Mouse (Mus musculus) testis, adult 2 months (tissue): ENCODE results near the gene Cdk15. TPM values are rescaled to one million over a fixed set of nuclear protein-coding genes. Genes with fewer than 3 reads are reported as not detected.

ENCODE experiments used
- H3K27ac ChIP-seq: fragments of 200-500 bp; 2 replicates; pipeline ENCODE4 v1.5.1; 2012; ENCODE audit warnings: low read depth, low read length; ENCODE audit not compliant: control insufficient read depth, insufficient read depth
- H3K27me3 ChIP-seq: fragments of 200-500 bp; 2 replicates; pipeline ENCODE4 v1.6.1; 2012; ENCODE audit warnings: mild to moderate bottlenecking, low read length, moderate library complexity; ENCODE audit not compliant: control insufficient read depth, insufficient read depth
- H3K36me3 ChIP-seq: fragments of 200-500 bp; 2 replicates; pipeline ENCODE4 v1.6.1; 2012; ENCODE audit warnings: mild to moderate bottlenecking, low read length; ENCODE audit not compliant: control insufficient read depth, insufficient read depth
- H3K4me1 ChIP-seq: fragments of 200-500 bp; 2 replicates; pipeline ENCODE4 v1.6.1; 2012; ENCODE audit warnings: low read length; ENCODE audit not compliant: control insufficient read depth, insufficient read depth
- H3K4me3 ChIP-seq: fragments of 200-500 bp; 2 replicates; pipeline ENCODE4 v1.5.1; 2012; ENCODE audit warnings: low read depth, mild to moderate bottlenecking, low read length, moderate library complexity, mixed read lengths; ENCODE audit not compliant: control insufficient read depth
- CTCF ChIP-seq: fragments of 200-500 bp; IDR thresholded peaks from 2 replicates; pipeline ENCODE4 v1.5.1; 2012; ENCODE audit warnings: low read depth, mild to moderate bottlenecking, inconsistent platforms, low read length, moderate library complexity; ENCODE audit not compliant: control insufficient read depth, insufficient read depth, insufficient replicate concordance
- POLR2A ChIP-seq: fragments of 200-500 bp; IDR thresholded peaks from 2 replicates; pipeline ENCODE4 v1.6.1; 2012; ENCODE audit warnings: low read depth, mild to moderate bottlenecking, inconsistent platforms, low read length, moderate library complexity; ENCODE audit not compliant: control insufficient read depth
- polyA plus RNA-seq: library from polyadenylated mRNA; depleted of rRNA; stranded (reverse); fragments of >200 nt; gene quantifications from 2 replicates; pipeline ENCODE4 v1.2.3, GENCODE M21; 2012; rRNA removed

Gene Cdk15
- polyA plus RNA-seq = 1.3 and 1.6 TPM in 2 replicates

DNA sequence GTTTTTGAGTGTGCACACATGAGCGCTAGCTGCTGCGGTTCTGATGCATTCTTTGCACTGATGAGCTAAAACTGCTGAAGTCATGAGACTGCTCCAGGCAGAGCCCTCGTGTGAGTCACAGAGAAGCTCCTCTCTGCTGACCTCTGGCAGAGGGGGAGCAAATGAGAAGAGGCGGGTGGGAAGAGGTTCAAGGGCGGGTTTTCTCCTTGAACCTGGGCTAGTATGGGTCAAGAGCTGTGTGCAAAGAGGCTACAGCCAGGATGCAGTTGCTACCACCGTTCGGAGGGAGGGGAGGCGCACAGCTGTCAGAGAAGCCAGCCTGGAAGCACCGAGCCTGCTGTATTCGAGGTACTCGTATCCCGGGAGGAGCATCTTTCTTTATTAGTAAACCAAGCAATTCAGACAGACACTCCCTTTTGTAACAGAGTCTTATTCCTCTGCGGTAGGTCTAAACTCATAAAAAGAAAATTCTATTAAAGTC is at the start of gene Cdk15:
Cdk15 (plus strand) TSS at position 156 of the 481 bp plus-strand sequence.
- no peaks in the 10 kb centered on the region for H3K27me3 ChIP-seq
- no peak for TF ChIP-seq POLR2A
- no peak for TF ChIP-seq CTCF
- H3K4me3 ChIP-seq = no peak within 1 kb of the TSS
- H3K27ac ChIP-seq = no peak within 1 kb of the TSS
- H3K4me1 ChIP-seq = peaks cover 5% of the 10 kb centered on the region
- H3K36me3 ChIP-seq = no peaks in the 10 kb centered on the region

DNA sequence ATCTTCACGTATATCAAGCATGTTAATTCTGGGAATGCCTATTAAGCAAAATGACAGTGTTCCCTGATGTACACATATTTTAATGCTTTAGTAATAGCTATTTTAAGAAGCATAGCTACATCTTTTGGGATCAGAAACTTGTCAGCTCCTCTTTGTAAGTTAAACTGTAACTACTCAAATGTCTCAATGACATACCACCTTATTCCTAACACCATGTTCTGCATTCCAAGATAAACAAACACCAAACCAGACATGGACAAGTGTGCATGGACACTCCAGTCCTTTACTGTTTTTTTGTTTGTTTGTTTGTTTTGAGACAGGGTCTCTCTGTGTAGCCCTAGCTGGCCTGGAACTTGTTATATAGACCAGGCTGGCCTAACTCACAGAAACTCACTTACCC is 48.4 kb upstream of the Cdk15 start:
- H3K36me3 ChIP-seq = peaks cover 3% of the 10 kb centered on the region
- no peaks in the 10 kb centered on the region for H3K4me1 ChIP-seq
- no peak overlapping the region for H3K4me3 ChIP-seq
- no peaks in the 10 kb centered on the region for H3K27me3 ChIP-seq
- no peak for TF ChIP-seq CTCF
- TF ChIP-seq POLR2A = no peak
- H3K27ac ChIP-seq = no peak overlapping the region

GRCm38 (mm10) chr1:59211651-59212050 is 45.1 kb upstream of the Cdk15 start:
- TF ChIP-seq POLR2A (no peak), CTCF (no peak)
- Histone ChIP-seq H3K27me3 (no peaks in the 10 kb centered on the region), H3K36me3 (peaks cover 6% of the 10 kb centered on the region), H3K4me1 (no peaks in the 10 kb centered on the region), H3K27ac (no peak overlapping the region), H3K4me3 (no peak overlapping the region)

GRCm38 (mm10) chr1:59212076-59212779 is 44.5 kb upstream of the Cdk15 start:
- Histone ChIP-seq H3K27ac (no peak overlapping the region), H3K36me3 (peaks cover 6% of the 10 kb centered on the region), H3K4me3 (no peak overlapping the region), H3K4me1 (no peaks in the 10 kb centered on the region), H3K27me3 (no peaks in the 10 kb centered on the region)
- TF ChIP-seq POLR2A = no peak
- no peak for TF ChIP-seq CTCF

GRCm38 (mm10) chr1:59212951-59213350 is 43.8 kb upstream of the Cdk15 start:
- no peak for TF ChIP-seq POLR2A
- no peak for TF ChIP-seq CTCF
- H3K27ac ChIP-seq = no peak overlapping the region

DNA sequence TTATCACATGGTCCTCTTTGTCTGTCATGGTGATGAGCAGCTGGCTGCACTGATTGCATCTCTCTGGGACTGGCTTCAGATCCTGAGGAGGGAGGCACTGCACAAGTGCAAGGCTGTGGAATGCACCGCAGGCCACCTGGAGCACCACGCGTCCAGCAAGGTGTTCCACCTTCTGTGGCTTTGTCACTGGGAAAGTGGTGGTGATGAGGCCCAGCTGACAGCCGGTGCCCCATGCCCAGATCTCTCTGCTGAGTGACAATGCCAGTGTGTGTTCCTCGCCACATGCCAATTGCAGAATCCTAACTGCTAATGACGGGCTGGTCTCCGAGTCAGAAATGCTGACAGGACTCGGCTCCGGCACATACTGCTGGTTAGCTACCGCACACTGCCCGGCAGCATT is 41.3 kb upstream of the Cdk15 start:
- Histone ChIP-seq H3K4me3 (no peak overlapping the region), H3K27ac (no peak overlapping the region), H3K36me3 (peaks cover 3% of the 10 kb centered on the region; the same call in 1 of the 2 replicates), H3K4me1 (no peaks in the 10 kb centered on the region), H3K27me3 (no peaks in the 10 kb centered on the region)
- no peak for TF ChIP-seq CTCF
- no peak for TF ChIP-seq POLR2A

More at GRCm38 (mm10) chr1:59212951-59213350, 43.8 kb upstream of the Cdk15 start:
- Histone ChIP-seq H3K27me3 (no peaks in the 10 kb centered on the region), H3K4me3 (no peak overlapping the region), H3K36me3 (peaks cover 6% of the 10 kb centered on the region), H3K4me1 (no peaks in the 10 kb centered on the region)

- Histone ChIP-seq H3K4me1 (no peaks in the 10 kb centered on the region), H3K36me3 (peaks cover 3% of the 10 kb centered on the region; the same call in 1 of the 2 replicates), H3K27me3 (no peaks in the 10 kb centered on the region), H3K27ac (no peak overlapping the region), H3K4me3 (no peak overlapping the region)
- TF ChIP-seq POLR2A = no peak
- no peak for TF ChIP-seq CTCF
Observed at GRCm38 (mm10) chr1:59220371-59220770, 36.3 kb upstream of the Cdk15 start.

DNA sequence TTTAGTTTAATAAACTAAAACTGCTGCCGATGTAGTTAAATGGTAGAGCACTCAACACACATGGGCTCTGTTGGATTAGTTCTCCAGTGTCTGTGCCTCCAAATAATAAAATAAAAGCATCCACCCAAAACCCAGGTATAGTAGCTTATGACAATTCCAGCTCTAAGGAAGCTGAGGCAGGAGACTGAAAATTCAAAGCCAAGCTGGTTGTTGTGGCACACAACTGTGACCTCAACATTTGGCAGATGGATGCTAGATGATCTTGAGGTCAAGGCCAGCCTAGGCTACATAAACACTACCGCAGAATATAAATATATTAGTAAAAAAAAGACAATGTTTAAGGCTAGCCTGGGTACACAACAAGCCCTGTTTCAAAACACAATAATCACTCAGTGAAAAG is 35.1 kb upstream of the Cdk15 start:
- H3K27ac ChIP-seq = no peak overlapping the region
- H3K36me3 ChIP-seq = peaks cover under 1% of the 10 kb centered on the region; the same call in 1 of the 2 replicates
- H3K27me3 ChIP-seq = no peaks in the 10 kb centered on the region
- no peak overlapping the region for H3K4me3 ChIP-seq
- TF ChIP-seq POLR2A (no peak), CTCF (no peak)
- H3K4me1 ChIP-seq = no peaks in the 10 kb centered on the region
